Mouse (Mus musculus): ENCODE measurements at regions not wholly inside any gene's neighbourhood (a gene's known extent, or its start where the extent isn't known, plus 50 kb on each side); places are given as distances from the start of the nearest gene placed in this dataset.
"Not testable (repeated sequence)": the region's sequence is repeated elsewhere in the genome, so short reads cannot be mapped to it uniquely, and the experiment has no call there.

DNA sequence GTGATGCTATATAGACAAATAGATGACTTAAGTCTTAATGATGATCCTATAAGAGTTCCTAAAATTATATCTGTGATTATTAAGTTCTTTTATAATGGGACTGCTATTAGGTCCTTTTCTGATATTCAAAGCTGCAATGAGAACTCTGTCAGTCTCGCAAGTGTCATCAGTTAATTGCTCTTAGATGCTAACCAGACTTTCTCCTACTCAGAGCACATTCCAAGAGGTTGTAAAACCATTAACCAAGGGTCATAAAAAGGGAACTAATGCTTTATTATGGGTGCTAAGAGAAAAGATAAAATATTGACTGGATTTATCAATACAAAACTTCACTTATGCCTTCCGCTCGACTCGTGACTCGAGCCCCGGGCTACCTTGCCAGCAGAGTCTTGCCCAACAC is 66.3 kb upstream of the Cwc22 start:
- DNase-seq (ENCODE audit: inconsistent ontology term): not testable (repeated sequence)

GRCm38 (mm10) chr2:78011821-78012220 is 65.6 kb upstream of the Cwc22 start:
- DNase-seq (ENCODE audit: inconsistent ontology term): no peak

DNA sequence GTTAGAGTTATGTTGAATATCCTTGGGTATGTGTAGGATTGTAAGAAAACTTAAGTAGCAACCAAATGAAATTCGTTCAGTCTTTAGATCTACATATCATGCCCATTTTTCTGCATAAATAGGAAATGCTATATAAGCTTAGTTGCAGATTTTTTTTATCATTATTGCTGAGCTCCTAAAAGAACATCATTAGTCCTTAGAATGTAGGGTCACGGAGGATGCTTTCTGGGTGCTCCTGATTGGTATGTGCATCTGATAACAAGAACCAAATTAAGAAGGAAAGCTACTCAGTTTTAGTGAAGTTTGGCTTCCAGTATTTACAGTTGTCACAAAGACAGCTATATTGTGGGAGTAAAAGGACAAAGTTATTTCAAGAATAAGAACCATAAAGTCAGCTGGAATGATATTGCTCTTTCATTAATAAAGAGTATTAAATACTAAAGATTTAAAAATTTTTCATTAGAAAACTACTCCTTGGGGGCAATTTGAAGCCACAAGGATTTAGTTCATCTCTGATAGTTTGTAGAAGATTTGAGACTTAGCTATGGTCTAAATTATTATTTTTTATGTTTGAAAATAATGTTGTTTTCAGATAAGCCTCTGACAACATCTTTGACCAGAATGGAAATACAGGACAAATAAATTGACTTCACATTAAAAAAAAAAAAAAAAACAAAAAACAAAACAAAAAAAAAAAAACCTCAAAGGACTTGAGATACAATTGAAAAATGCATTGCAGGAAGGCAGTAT is 65.1 kb upstream of the Cwc22 start:
- no peak for DNase-seq (ENCODE audit: inconsistent ontology term)

DNA sequence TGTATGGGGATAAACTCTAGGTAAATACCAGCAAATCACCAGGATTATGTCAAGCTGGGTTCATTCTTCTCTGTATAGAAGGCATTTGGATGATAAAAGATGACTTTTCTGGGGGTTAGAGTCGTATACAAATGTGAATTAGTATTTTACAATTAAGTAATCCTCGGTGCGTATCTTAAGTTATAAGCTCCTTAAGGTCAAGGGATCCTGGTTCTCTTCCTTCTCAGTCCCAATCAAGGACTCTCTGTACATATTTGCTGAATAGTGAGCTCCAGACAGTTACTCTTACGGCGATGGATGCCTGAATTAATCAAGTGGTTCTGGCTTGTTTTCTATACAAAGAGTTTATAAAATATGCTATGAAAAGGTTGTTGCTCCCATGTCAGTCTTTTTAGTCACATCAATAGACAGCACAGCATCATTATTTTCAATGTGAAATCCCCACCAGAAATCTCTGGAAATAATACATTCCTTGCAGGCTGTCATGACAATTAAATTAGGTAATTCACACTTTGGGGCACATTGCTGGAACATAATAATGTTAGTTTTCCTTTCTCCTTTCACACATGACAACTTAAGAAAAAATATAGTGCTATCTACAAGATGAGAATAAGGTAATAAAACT is 64.0 kb upstream of the Cwc22 start:
- DNase-seq (ENCODE audit: inconsistent ontology term): no peak

DNA sequence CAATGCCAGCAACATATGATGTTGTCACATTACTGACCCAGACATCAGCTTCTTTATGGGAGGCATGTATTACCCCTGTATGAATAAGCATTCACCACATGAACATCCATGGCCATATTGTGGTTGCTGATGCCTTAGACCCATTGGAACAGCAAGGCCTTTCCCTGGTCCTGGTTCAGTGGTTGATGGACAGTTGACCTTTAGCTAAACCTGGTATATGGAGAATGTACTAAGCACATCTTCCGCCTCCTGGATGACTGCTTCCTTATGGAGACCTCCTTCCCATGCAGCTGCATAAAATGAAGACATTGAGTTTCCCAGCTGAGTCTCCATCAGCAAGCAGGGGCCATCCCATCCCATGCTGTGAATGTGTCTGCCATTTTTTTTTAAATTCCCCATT is 61.9 kb upstream of the Cwc22 start:
- DNase-seq (ENCODE audit: inconsistent ontology term): no peak

- DNase-seq (ENCODE audit: inconsistent ontology term): no peak
Measured at GRCm38 (mm10) chr2:78005402-78006021, 59.3 kb upstream of the Cwc22 start.

GRCm38 (mm10) chr2:78004426-78004825 is 58.3 kb upstream of the Cwc22 start:
- DNase-seq (ENCODE audit: inconsistent ontology term): no peak

Data from Muller cell, postnatal 12 days (primary cell).